Mouse (Mus musculus) adrenal gland, postnatal 25 days (tissue): ENCODE measurements at regions not wholly inside any gene's neighbourhood (a gene's known extent, or its start where the extent isn't known, plus 50 kb on each side); places are given as distances from the start of the nearest gene placed in this dataset.
"Not testable (repeated sequence)": the region's sequence is repeated elsewhere in the genome, so short reads cannot be mapped to it uniquely, and the experiment has no call there.

Source experiments
- DNase-seq: peaks from one replicate; pipeline ENCODE4 v3.0.0; 2021; ENCODE audit warnings: mixed read lengths

- DNase-seq, result no peak
These were observed 89.0 kb downstream of the Akr1d1 start for GRCm38 (mm10) chr6:37618990-37619389.

GRCm38 (mm10) chr6:37621364-37622029 lies 91.5 kb downstream of the Akr1d1 start:
- no peak for DNase-seq

DNA sequence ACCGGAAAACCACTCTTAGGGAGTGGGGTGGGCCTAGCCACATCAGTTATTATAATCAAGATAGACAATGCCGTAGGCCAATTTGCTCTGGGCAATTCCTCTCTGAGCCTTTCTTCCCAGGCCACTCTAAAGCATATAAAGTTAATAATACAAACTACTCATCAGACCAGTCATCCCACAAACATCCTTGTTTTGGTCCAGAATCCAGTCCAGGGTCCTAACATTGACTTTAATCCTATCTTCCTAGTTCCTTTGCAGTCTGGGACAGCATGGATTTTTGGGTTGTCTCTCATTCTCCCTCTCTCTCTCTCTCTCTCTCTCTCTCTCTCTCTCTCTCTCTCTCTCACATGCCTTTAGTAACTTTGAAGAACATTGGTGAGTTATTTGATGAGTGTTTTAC lies 92.3 kb downstream of the Akr1d1 start:
- DNase-seq, result no peak

GRCm38 (mm10) chr6:37627206-37627605 lies 97.2 kb downstream of the Akr1d1 start:
- no peak for DNase-seq

- no peak for DNase-seq
These were observed 104.0 kb downstream of the Akr1d1 start for GRCm38 (mm10) chr6:37633948-37634347.

DNA sequence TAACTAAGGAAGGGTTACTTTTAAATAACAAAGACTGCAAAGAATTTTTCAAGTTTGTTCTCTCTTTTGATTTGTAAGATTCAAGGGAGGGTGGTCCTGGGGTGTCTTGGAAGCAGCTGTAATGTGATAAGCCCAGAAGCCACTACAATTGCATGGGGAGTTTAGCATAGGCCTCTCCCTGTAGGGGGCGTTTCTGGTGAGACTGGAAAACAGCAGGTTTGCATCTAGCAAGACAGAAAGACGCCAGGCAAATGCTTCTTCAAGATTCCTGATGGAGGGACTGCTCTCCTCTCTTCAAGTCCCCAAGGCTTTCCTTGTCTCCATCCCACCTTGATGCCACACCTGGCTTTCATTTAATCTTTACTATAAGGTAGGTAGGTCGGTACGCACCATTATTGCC lies 112.1 kb downstream of the Akr1d1 start:
- no peak for DNase-seq

DNA sequence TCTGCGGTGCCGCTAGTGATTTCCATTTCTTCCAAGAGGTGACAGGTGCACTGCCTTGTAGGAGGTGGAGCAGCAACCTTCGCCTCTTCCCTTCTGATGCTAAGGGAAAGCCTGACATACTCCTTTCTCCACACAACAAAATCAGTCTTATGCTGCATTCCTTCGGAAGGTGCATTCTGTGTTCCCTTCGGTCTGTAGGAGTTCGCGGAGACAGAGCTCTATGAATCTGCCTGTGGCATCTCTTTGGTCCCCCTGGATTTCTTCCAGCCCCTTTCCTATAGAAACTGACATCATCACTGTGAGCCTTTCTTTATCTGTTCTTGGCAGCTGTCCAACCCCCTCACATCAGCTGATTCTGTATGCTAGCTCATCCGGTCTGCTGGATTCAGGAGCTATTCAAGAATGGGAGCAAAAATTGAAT lies 112.7 kb downstream of the Akr1d1 start:
- DNase-seq, result no peak

GRCm38 (mm10) chr6:37643176-37643575 lies 113.2 kb downstream of the Akr1d1 start:
- no peak for DNase-seq

GRCm38 (mm10) chr6:37643718-37644117 lies 113.7 kb downstream of the Akr1d1 start:
- no peak for DNase-seq

DNA sequence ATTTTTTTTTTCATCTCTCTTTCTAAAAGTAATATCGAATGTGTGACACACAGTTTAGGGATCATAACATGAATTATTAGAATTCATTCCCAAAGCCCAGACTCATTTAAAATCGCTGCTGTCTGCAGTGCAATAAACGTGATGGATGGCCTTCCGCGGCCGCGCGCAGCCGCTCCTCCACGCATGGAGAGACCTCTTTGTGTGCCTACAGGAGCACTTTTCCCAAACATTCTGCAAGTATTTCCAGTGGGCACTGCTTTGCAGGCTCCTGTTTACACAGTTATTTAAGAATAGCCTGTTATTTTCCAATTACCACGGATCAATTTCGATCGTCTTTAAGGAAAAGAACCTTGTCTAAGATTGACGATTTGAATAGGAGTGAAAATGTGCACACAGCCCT lies 115.6 kb downstream of the Akr1d1 start:
- peak; percentile 33 for DNase-seq

DNA sequence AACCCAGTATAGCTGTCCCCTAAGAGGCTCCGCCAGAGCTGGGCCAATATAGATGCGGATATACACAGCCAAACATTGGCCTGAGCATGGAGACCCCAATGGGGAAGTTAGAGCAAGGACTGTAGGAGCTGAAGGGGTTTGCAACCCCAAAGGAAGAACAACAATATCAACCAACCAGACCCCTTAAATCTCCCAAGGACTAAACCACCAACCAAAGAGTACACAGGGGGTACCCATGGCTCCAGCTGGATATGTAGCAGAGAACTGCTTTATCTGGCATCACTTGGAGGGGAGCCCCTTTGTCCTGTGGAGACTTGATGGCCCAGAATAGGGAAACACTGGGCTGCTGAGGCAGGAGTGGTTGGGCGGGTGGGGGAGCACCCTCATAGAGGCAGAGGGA lies 127.3 kb downstream of the Akr1d1 start:
- not testable (repeated sequence) for DNase-seq

- DNase-seq, result peak; percentile 3
These were observed 128.2 kb downstream of the Akr1d1 start for GRCm38 (mm10) chr6:37658021-37658650.

GRCm38 (mm10) chr6:37662747-37663146 lies 132.8 kb downstream of the Akr1d1 start:
- no peak for DNase-seq

DNA sequence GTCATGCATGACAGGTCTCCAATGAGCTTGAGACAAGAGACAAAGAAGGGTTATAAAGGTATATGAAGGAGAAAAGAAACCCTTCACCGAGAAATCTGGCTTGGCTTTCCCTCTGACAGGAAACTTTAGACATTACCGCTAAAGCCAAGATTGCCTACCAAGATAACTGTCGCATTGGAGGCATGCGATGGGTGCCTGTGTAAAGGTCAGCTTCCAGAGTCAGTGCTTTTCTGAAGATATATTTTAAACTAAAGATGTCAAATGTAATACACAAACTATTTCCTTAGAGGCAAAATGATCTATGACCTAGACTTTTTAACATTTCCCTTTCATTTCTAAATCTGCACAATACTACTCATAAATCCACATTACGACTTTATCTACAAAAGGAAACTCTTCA lies 135.6 kb downstream of the Akr1d1 start:
- no peak for DNase-seq

GRCm38 (mm10) chr6:37669407-37669806 lies 139.4 kb downstream of the Akr1d1 start:
- no peak for DNase-seq

DNA sequence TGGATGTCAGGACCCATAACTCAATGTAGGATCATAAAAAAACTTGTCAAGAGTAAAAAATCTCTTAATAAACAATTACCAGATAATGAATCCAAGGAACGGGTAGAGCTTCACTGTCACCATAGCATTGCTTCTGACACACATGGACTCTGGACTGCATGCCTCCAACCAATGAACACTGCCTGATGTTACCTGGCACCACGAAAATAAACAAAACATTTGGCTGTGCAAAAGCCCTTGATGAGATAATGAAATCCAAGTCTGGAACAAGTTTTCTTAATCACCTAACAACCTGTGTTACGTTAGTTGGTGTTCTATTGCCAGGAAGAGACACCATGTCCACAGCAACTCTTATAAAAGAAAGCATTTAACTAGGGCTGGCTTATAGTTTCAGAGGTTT lies 140.7 kb downstream of the Akr1d1 start:
- DNase-seq, result no peak

DNA sequence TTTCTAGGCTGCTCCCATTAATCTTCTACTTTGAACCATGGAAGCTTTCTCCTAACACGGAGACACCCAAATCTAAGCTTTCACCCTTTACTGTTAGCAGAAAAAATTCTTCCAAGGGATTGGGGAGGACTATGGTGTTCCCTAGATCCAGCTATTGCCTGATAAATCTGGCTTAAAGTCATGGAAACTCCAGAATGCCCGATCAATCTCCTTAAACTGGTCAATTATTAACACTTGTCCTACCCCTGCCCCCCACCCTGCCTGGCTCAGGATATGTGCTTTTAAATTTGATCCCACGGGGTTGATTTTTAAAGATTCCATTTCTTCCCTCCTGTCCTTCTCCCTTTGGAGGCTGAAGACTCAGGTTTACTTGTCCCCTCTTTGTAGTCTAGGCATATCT lies 149.9 kb downstream of the Akr1d1 start:
- no peak for DNase-seq

DNA sequence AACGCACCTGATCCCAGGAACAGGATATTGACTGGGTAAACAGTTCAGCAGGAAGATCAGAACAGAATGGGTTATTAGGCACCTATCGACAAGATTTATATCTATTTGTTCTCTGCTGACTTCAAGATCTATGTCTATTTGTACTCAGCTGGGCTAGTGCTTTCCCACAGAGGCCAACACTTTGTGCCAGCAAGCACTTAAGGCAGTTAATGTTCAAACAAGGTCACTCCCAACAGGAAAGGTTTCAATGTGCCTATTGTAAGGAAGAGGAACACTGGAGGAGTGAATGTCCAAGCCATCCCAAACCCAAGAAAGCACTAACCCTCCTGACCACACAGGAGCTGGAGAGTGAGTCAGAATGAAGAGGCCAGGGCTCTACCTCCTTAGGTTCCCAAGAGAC lies 151.4 kb downstream of the Akr1d1 start:
- not testable (repeated sequence) for DNase-seq

- no peak for DNase-seq
These were observed 156.1 kb downstream of the Akr1d1 start for GRCm38 (mm10) chr6:37686094-37686493.

DNA sequence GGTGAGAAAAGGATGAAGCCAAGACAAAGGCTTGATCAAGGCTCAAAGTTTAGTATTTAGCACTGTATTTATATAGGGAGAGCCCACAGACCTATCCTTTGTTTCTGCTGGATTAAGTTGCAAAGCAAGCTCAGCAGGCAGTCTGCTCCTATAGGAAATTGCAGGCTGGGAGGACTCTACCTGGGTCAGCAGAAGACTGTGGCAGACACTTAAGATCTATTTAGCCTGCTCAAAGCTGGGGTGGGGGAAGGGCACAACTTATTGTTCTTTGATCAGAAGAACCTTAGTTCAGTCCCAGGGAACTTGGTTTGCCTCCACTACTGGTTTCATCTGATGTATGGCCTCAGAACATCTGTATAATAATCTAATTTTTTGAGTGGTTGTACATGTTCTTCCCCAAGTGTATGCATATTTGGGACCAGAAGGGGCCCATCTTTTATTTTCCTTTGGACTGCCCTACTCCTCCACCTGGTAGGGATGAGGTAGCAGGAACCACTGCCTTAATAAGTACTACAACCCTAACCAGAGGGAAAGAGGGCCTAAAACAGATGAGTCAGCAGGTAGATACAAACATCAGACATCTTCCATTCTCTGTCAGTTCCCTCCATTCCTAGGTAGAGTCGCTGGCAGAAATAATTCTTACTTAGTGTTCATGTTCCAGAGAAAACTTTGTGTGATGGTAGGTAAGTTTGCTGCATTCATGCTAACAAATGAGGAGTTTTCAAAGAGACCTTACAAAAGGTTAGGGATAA lies 159.1 kb downstream of the Akr1d1 start:
- DNase-seq, result no peak

- no peak for DNase-seq
These were observed 159.7 kb downstream of the Akr1d1 start for GRCm38 (mm10) chr6:37689696-37690095.

DNA sequence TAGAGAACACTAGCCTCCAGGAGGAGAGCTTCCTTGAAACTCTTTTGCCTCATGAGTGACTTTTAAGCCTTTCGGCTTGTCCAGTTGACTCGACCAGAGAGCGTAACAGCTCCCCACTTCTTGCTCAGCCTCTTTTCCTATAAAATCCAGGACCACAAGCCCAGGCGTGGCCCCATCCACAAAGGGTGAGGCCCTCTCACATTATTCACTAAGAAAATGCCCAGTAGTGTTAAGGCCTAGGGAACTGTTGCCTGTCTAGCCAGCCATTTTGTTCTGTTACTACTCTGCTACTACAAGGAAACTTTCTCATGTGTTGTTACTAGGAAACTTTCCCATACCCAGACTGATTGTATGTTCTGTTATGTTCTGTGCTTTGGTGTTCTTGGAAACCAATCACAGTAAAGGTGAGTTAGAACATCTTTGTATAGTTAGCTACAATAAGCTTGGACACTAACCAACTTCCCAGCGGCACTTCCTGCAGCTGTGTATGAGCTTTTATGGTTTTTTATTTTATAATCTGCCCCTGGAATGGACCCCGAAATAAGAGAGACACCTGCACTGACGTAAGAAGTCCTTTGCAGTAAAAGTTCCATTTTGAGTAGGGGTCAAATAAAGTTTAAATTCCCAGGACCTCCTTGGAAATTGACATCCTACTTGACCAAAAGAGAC lies 162.1 kb downstream of the Akr1d1 start:
- no peak for DNase-seq

- no peak for DNase-seq
These were observed 162.8 kb downstream of the Akr1d1 start for GRCm38 (mm10) chr6:37692758-37693157.
